ENCODE assay signal across 10 mouse cellular contexts in genomic region chr14:112895561-112895960, GRCm38 (mm10).
DNase-seq lines count a peak whose midpoint lies in the region; ATAC-seq lines count a peak whose summit lies in the region.
"Had no signal": no experiment of that assay in that cellular context is flagged by ENCODE, and none has a peak within 500 bp of the region (broad histone marks: within the 10 kb centered on the region; RNA-seq: fewer than 3 reads in every experiment).

No protein-coding gene starts in this region.

- H3K4me3 ChIP-seq in embryonic facial prominence, embryonic 11.5 days (ENCODE audit: low read depth, low read length) = no peak overlapping the region
- no peak overlapping the region for H3K4me3 ChIP-seq in embryonic facial prominence, embryonic 10.5 days
- no peak overlapping the region for H3K4me3 ChIP-seq in forebrain, embryonic 16.5 days (replicated peaks; ENCODE audit: low read length)
- H3K4me3 ChIP-seq: heart, embryonic 13.5 days; limb, embryonic 12.5 days had no signal

- intact Hi-C loops in left cerebral cortex, postnatal 14 days (cut with DNase I) = no loop called here
- intact Hi-C loops in left cerebral cortex, postnatal 4 days (cut with DNase I) = no loop called here

- no peaks in the 10 kb centered on the region for H3K27me3 ChIP-seq in embryonic facial prominence, embryonic 11.5 days (ENCODE audit: control insufficient read depth, insufficient read depth, low read length)
- H3K27me3 ChIP-seq in embryonic facial prominence, embryonic 10.5 days (replicated peaks; ENCODE audit: low read depth, poor library complexity, severe bottlenecking) = no peaks in the 10 kb centered on the region
- no peaks in the 10 kb centered on the region for H3K27me3 ChIP-seq in forebrain, embryonic 16.5 days (replicated peaks; ENCODE audit: control insufficient read depth, insufficient read depth, low read length)
- H3K27me3 ChIP-seq: heart, embryonic 13.5 days; limb, embryonic 12.5 days had no signal

- H3K36me3 ChIP-seq in embryonic facial prominence, embryonic 11.5 days (replicated peaks; ENCODE audit: control insufficient read depth, insufficient read depth, low read depth, low read length) = no peaks in the 10 kb centered on the region
- H3K36me3 ChIP-seq in embryonic facial prominence, embryonic 10.5 days (replicated peaks) = no peaks in the 10 kb centered on the region
- no peaks in the 10 kb centered on the region for H3K36me3 ChIP-seq in forebrain, embryonic 16.5 days (ENCODE audit: control insufficient read depth, insufficient read depth)
- H3K36me3 ChIP-seq: heart, embryonic 13.5 days; limb, embryonic 12.5 days had no signal

- ATAC-seq in embryonic facial prominence, embryonic 11.5 days (replicated peaks; ENCODE audit: insufficient number of reproducible peaks, low FRiP score, low TSS enrichment, low read depth) = 0 out of 2 replicates have a peak, but pooled peaks have one; percentile 56
- ATAC-seq in forebrain, embryonic 16.5 days = peak; percentile 63; the same call in 1 of the 2 replicates

- no peak overlapping the region for H3K4me2 ChIP-seq in embryonic facial prominence, embryonic 11.5 days (ENCODE audit: low read depth, low read length)
- no peak overlapping the region for H3K4me2 ChIP-seq in forebrain, embryonic 16.5 days (ENCODE audit: low read length)
- H3K4me2 ChIP-seq: heart, embryonic 13.5 days; limb, embryonic 12.5 days had no signal

- H3K9me3 ChIP-seq in embryonic facial prominence, embryonic 11.5 days (replicated peaks; ENCODE audit: control insufficient read depth, low read length) = no peaks in the 10 kb centered on the region
- no peaks in the 10 kb centered on the region for H3K9me3 ChIP-seq in embryonic facial prominence, embryonic 10.5 days
- H3K9me3 ChIP-seq in forebrain, embryonic 16.5 days (ENCODE audit: control insufficient read depth, low read length) = no peaks in the 10 kb centered on the region
- H3K9me3 ChIP-seq: heart, embryonic 13.5 days; limb, embryonic 12.5 days had no signal

- H3K4me1 ChIP-seq in embryonic facial prominence, embryonic 11.5 days (ENCODE audit: control insufficient read depth, insufficient read depth, low read length) = no peaks in the 10 kb centered on the region
- H3K4me1 ChIP-seq in embryonic facial prominence, embryonic 10.5 days = no peaks in the 10 kb centered on the region
- H3K4me1 ChIP-seq in forebrain, embryonic 16.5 days (replicated peaks; ENCODE audit: control insufficient read depth, insufficient read depth, low read length) = no peaks in the 10 kb centered on the region
- H3K4me1 ChIP-seq: heart, embryonic 13.5 days; limb, embryonic 12.5 days had no signal

- 36% methylated on average over 2 of the region's 2 CpGs for WGBS in embryonic facial prominence, embryonic 11.5 days
- WGBS in embryonic facial prominence, embryonic 10.5 days = 38% methylated on average over 2 of the region's 2 CpGs
- 42% methylated on average over 2 of the region's 2 CpGs for WGBS in forebrain, embryonic 16.5 days

- peak; percentile 77 for DNase-seq in embryonic facial prominence, embryonic 11.5 days (ENCODE audit: low spot score)
- no peak for DNase-seq in embryonic facial prominence, embryonic 10.5 days (ENCODE audit: low spot score)
- peak; percentile 7 to 8 for DNase-seq in left cerebral cortex, postnatal 14 days (ENCODE audit: low spot score in 2 of 2)
- no peak for DNase-seq in left cerebral cortex, postnatal 4 days
- peak; percentile 50 for DNase-seq in NIH3T3 (ENCODE audit: low read depth)
- no peak for DNase-seq in urinary bladder, postnatal 4 days (ENCODE audit: low spot score in 2 of 2)
- no peak for DNase-seq in left cerebral cortex, adult 11 months (ENCODE audit: low spot score)

- H3K27ac ChIP-seq in embryonic facial prominence, embryonic 11.5 days (replicated peaks; ENCODE audit: low read depth, low read length) = no peak overlapping the region
- H3K27ac ChIP-seq in embryonic facial prominence, embryonic 10.5 days (replicated peaks) = no peak overlapping the region
- H3K27ac ChIP-seq in forebrain, embryonic 16.5 days (ENCODE audit: low read length) = no peak overlapping the region
- H3K27ac ChIP-seq: heart, embryonic 13.5 days; limb, embryonic 12.5 days had no signal

- no peak overlapping the region for H3K9ac ChIP-seq in embryonic facial prominence, embryonic 11.5 days (replicated peaks; ENCODE audit: low read length)
- no peak overlapping the region for H3K9ac ChIP-seq in forebrain, embryonic 16.5 days (replicated peaks; ENCODE audit: low read depth, low read length)
- H3K9ac ChIP-seq: heart, embryonic 13.5 days; limb, embryonic 12.5 days had no signal

Comparison
In these comparisons a context has a peak if more than half of its experiments do, and no peak if none do; other contexts are left out.
1. DNase-seq: peak in embryonic facial prominence, embryonic 11.5 days (single experiment), left cerebral cortex, postnatal 14 days (2 of 2) and NIH3T3 (single experiment); none in embryonic facial prominence, embryonic 10.5 days (single experiment), left cerebral cortex, postnatal 4 days (single experiment), urinary bladder, postnatal 4 days (0 of 2) and left cerebral cortex, adult 11 months (single experiment).